Mouse (Mus musculus): Measurements from ENCODE around the gene Rnf141. TPM values are rescaled to one million over a fixed set of nuclear protein-coding genes. Genes with fewer than 3 reads are reported as not detected.
A peak's percentile ranks its signal among the peaks of the same experiment; 100 is the strongest.

The Rnf141 gene
- total RNA-seq, 2 experiments from 2014 or later = 80.5 to 82.7 TPM

- DNase-seq (ENCODE audit: low spot score in 2 of 2) = no peak
Measured at GRCm38 (mm10) chr7:110797722-110798409, 46.4 kb downstream of the Rnf141 start.

GRCm38 (mm10) chr7:110796367-110797051, 47.7 kb downstream of the Rnf141 start:
- DNase-seq (ENCODE audit: low spot score in 2 of 2) = no peak

- no peak for DNase-seq (ENCODE audit: low spot score in 2 of 2)
Measured at GRCm38 (mm10) chr7:110794722-110795121, 49.5 kb downstream of the Rnf141 start.

- DNase-seq (ENCODE audit: low spot score in 2 of 2) = no peak
Measured at GRCm38 (mm10) chr7:110792834-110793233, 51.4 kb downstream of the Rnf141 start.

GRCm38 (mm10) chr7:110792201-110792600, 52.1 kb downstream of the Rnf141 start:
- DNase-seq (ENCODE audit: low spot score in 2 of 2) = no peak

GRCm38 (mm10) chr7:110790878-110791277, 53.4 kb downstream of the Rnf141 start:
- DNase-seq (ENCODE audit: low spot score in 2 of 2) = no peak

- DNase-seq (ENCODE audit: low spot score in 2 of 2) = no peak
Measured at GRCm38 (mm10) chr7:110787310-110787709, 56.9 kb downstream of the Rnf141 start.

- no peak for DNase-seq (ENCODE audit: low spot score in 2 of 2)
Measured at GRCm38 (mm10) chr7:110785741-110786146, 58.5 kb downstream of the Rnf141 start.

- no peak for DNase-seq (ENCODE audit: low spot score in 2 of 2)
Measured at GRCm38 (mm10) chr7:110784965-110785364, 59.3 kb downstream of the Rnf141 start.

GRCm38 (mm10) chr7:110782845-110783478, 61.3 kb downstream of the Rnf141 start:
- DNase-seq (ENCODE audit: low spot score in 2 of 2) = no peak

- no peak for DNase-seq (ENCODE audit: low spot score in 2 of 2)
Measured at GRCm38 (mm10) chr7:110782135-110782534, 62.1 kb downstream of the Rnf141 start.

GRCm38 (mm10) chr7:110781231-110781711, 63.0 kb downstream of the Rnf141 start:
- no peak for DNase-seq (ENCODE audit: low spot score in 2 of 2)

- no peak for DNase-seq (ENCODE audit: low spot score in 2 of 2)
Measured at GRCm38 (mm10) chr7:110780520-110780919, 63.7 kb downstream of the Rnf141 start.

GRCm38 (mm10) chr7:110779605-110780111, 64.6 kb downstream of the Rnf141 start:
- peak; percentile 65 to 89 for DNase-seq (ENCODE audit: low spot score in 2 of 2)

- DNase-seq (ENCODE audit: low spot score in 2 of 2) = no peak
Measured at GRCm38 (mm10) chr7:110778933-110779332, 65.3 kb downstream of the Rnf141 start.

- no peak for DNase-seq (ENCODE audit: low spot score in 2 of 2)
Measured at GRCm38 (mm10) chr7:110777146-110778001, 66.9 kb downstream of the Rnf141 start.

GRCm38 (mm10) chr7:110774674-110775073, 69.6 kb downstream of the Rnf141 start:
- DNase-seq (ENCODE audit: low spot score in 2 of 2) = no peak

GRCm38 (mm10) chr7:110774077-110774476, 70.2 kb downstream of the Rnf141 start:
- peak; percentile 56 to 79 for DNase-seq (ENCODE audit: low spot score in 2 of 2)

- peak; percentile 58 to 72 for DNase-seq (ENCODE audit: low spot score in 2 of 2)
Measured at GRCm38 (mm10) chr7:110773204-110774002, 70.9 kb downstream of the Rnf141 start.

GRCm38 (mm10) chr7:110772343-110772742, 71.9 kb downstream of the Rnf141 start:
- DNase-seq (ENCODE audit: low spot score in 2 of 2) = no peak

Measured in layer of hippocampus, postnatal 14 days (tissue).